Mouse (Mus musculus): ENCODE results near the gene Ndufa7.
"Not testable (repeated sequence)": the region's sequence is repeated elsewhere in the genome, so short reads cannot be mapped to it uniquely, and the experiment has no call there.

The Ndufa7 gene

GRCm38 (mm10) chr17:33851331-33851730 lies 27.0 kb downstream of the Ndufa7 start:
- in situ Hi-C loops (cut with MboI; ENCODE audit: unreplicated experiment in 2 of 2) = loop anchor here in 1 of 2 experiments (25.0 kb wide), 1 partner anchor 561 kb away; no protein-coding TSS in a partner anchor

GRCm38 (mm10) chr17:33857816-33858215 lies 33.4 kb downstream of the Ndufa7 start:
- in situ Hi-C loops (cut with MboI; ENCODE audit: unreplicated experiment in 2 of 2) = loop anchor here in 1 of 2 experiments (25.0 kb wide), 1 partner anchor 554 kb away; no protein-coding TSS in a partner anchor

- in situ Hi-C loops (cut with MboI; ENCODE audit: unreplicated experiment in 2 of 2) = loop anchor here in 1 of 2 experiments (25.0 kb wide), 1 partner anchor 547 kb away; no protein-coding TSS in a partner anchor
Observed at GRCm38 (mm10) chr17:33865330-33866030, 41.1 kb downstream of the Ndufa7 start.

- in situ Hi-C loops (cut with MboI; ENCODE audit: unreplicated experiment in 2 of 2) = loop anchor here in 1 of 2 experiments (25.0 kb wide), 1 partner anchor 539 kb away; no protein-coding TSS in a partner anchor
Observed at GRCm38 (mm10) chr17:33873537-33873936, 49.2 kb downstream of the Ndufa7 start, which contains the start of gene Gm7029. TSS of gene Gm7029 (plus strand) at chr17:33873837.

GRCm38 (mm10) chr17:33874411-33874810 lies 50.0 kb downstream of the Ndufa7 start:
- in situ Hi-C loops (cut with MboI; ENCODE audit: unreplicated experiment in 2 of 2) = loop anchor here in 1 of 2 experiments (25.0 kb wide), 1 partner anchor 538 kb away; no protein-coding TSS in a partner anchor

GRCm38 (mm10) chr17:33875797-33876196 lies 51.4 kb downstream of the Ndufa7 start:
- in situ Hi-C loops (cut with MboI; ENCODE audit: unreplicated experiment in 2 of 2) = not testable (repeated sequence)

GRCm38 (mm10) chr17:33884320-33884719 lies 59.9 kb downstream of the Ndufa7 start:
- in situ Hi-C loops (cut with MboI; ENCODE audit: unreplicated experiment in 2 of 2) = not testable (repeated sequence)

GRCm38 (mm10) chr17:33887802-33888201 lies 63.4 kb downstream of the Ndufa7 start:
- in situ Hi-C loops (cut with MboI; ENCODE audit: unreplicated experiment in 2 of 2) = not testable (repeated sequence)
